Mouse (Mus musculus): ENCODE measurements around the gene Tatdn2. TPM values are rescaled to one million over a fixed set of nuclear protein-coding genes. Genes with fewer than 3 reads are reported as not detected.

Gene Tatdn2
- 10 to 100 TPM; 16.3 to 26.7 TPM for polyA plus RNA-seq (2012; fragmentation: generic; extraction: Trizol)

DNA sequence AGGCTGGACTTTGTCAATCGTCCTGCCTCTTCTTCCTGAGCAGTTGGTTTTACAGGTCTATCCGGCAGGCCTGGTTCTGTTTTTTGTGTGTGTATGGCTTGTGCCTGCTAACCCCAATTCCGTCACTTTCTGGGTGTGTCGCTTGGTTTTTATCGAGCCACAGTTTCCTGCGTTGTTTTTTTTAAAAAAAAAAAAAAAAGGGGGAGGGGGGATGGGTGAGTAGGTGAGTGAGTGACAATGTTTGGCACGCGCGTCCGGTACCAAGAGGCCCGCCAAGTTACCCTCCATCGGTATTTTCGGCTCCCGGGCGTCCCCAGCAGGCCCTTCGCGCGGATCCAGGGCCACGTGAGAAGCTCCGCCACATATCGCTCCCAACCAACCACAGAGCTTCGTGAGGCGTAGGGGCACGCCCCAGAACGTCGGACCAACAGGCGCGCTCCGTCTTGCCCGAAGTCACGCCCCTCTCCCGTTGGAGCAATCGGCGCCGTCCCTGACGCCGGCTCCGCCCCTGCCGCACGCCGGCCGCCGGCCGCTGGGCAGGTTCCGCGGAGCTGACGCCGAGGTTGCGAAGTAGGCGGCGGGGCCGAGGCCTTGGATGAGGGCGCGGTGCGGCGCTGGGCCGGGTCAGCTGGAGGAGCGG, at the start of gene Tatdn2:
Gene Tatdn2, plus strand, starts transcription at position 469 of the 640 bp plus-strand sequence.

DNA sequence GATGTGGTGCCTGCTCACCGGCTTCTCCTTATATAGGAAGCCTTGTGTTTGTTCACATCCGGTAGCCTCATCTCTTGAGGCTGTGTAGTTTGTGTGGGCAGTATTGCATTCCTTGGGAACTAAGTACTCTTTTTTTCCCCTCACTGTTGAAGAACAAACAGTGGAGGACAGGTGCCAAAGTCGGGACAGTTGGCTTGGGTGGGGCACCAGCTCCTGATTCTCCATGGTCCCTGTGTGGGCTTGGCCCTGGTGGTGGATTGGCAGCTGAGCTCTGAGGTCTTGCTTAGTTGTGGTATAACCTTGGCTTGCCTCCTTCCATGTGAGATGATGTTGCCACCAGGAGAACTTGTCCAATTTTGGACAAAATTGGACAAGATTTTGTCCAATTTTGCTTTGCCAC, 23.0 kb downstream of the Tatdn2 start, which contains the start of gene Ghrl:
Gene Ghrl, minus strand, starts transcription at position 3 of the 400 bp plus-strand sequence.

DNA sequence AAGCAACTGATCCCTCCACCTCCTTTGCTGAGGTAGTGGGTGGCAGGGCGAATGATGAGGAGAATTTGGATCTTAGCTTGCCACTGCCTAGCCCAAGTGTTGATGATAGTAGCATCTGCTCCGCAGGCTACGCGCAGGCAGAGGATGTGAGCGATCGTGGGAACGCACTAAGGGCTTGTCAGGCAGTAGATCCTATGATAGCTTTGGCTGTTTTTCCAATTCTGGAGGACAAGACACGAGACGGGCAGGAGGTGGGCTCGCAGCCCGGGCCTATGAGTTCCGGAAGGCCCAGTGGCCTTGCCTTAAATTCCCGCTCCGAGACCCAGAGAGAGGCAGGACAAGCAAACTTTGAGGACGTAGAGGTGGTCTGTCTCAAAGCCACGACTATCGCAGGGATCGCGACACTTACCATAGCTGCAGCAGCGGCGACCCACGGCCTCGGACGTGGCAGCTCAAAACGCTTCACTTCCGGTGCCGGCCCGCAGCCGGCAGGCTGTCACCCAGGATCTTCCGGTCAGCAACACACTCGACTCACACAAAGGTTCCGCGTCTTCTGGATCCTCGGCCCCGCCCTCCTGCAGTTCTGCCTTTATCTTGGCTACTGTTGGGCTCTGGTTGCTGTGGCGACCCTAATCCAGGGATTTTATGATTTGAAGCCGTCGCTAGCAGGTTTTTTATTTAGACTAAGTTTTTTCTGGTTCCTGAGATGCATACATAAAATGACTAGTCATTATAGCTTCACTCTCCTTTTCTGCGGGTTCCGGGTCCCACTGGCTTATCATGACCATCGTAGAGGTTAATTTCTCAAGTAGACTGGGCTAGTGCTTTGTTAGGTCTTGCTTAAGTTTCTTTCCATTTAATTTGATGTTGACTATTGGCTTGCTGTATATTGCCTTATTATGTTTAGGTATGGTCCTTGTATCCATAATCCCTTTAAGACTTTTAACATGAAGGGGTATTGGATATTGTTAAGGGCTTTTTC, 43.7 kb downstream of the Tatdn2 start, which contains the start of gene Sec13:
Gene Sec13, minus strand, starts transcription at position 508 of the 982 bp plus-strand sequence.

Other genes starting within 250 kb of the Tatdn2 start
- gene Il17re, start 238.6 kb upstream of the Tatdn2 start, polyA plus RNA-seq (2012; fragmentation: generic; extraction: Trizol), result under 1 TPM; 0.02 to 0.09 TPM
- gene Il17rc, start 225.6 kb upstream of the Tatdn2 start, polyA plus RNA-seq (2012; fragmentation: generic; extraction: Trizol), result 10 to 100 TPM; 54.5 to 79.0 TPM
- gene Creld1, start 213.8 kb upstream of the Tatdn2 start, polyA plus RNA-seq (2012; fragmentation: generic; extraction: Trizol), result 1 to 10 TPM in 1 of 2 experiments, under 1 TPM in 1; 0.23 to 3.3 TPM
- gene Prrt3, start 195.1 kb upstream of the Tatdn2 start, polyA plus RNA-seq (2012; fragmentation: generic; extraction: Trizol), result under 1 TPM; 0.01 to 0.06 TPM
- gene Emc3, start 165.4 kb upstream of the Tatdn2 start, polyA plus RNA-seq (2012; fragmentation: generic; extraction: Trizol), result 10 to 100 TPM; 19.3 to 81.3 TPM
- gene Fancd2, start 165.4 kb upstream of the Tatdn2 start, polyA plus RNA-seq (2012; fragmentation: generic; extraction: Trizol), result 1 to 10 TPM in 1 of 2 experiments, under 1 TPM in 1; 0.62 to 2.8 TPM
- under 1 TPM in 1 of 2 experiments, not detected in 1; 0.12 TPM for gene Fancd2os, start 96.3 kb upstream of the Tatdn2 start, polyA plus RNA-seq (2012; fragmentation: generic; extraction: Trizol)
- 100 to 1,000 TPM; 124 to 277 TPM for gene Brk1, start 92.3 kb upstream of the Tatdn2 start, polyA plus RNA-seq (2012; fragmentation: generic; extraction: Trizol)
- 10 to 100 TPM in 1 of 2 experiments, 1 to 10 TPM in 1; 5.0 to 26.2 TPM for gene Vhl, start 73.1 kb upstream of the Tatdn2 start, polyA plus RNA-seq (2012; fragmentation: generic; extraction: Trizol)
- 1 to 10 TPM; 1.9 to 6.9 TPM for gene Irak2, start 58.6 kb upstream of the Tatdn2 start, polyA plus RNA-seq (2012; fragmentation: generic; extraction: Trizol)
- under 1 TPM in 1 of 2 experiments, not detected in 1; 0.38 TPM for gene Ghrl, start 22.8 kb downstream of the Tatdn2 start, polyA plus RNA-seq (2012; fragmentation: generic; extraction: Trizol)
- 100 to 1,000 TPM; 127 to 130 TPM for gene Sec13, start 43.7 kb downstream of the Tatdn2 start, polyA plus RNA-seq (2012; fragmentation: generic; extraction: Trizol)